Mouse (Mus musculus) urinary bladder, adult 2 months (tissue): ENCODE results near the gene Prickle3. TPM values are rescaled to one million over a fixed set of nuclear protein-coding genes. Genes with fewer than 3 reads are reported as not detected.
"Not testable (repeated sequence)": the region's sequence is repeated elsewhere in the genome, so short reads cannot be mapped to it uniquely, and the experiment has no call there.

Source experiments
- DNase-seq: peaks from one replicate; pipeline ENCODE4 v3.0.0; 2022; ENCODE audit warnings: low spot score
- polyA plus RNA-seq: library from polyadenylated mRNA; depleted of rRNA; stranded (reverse); fragments of >200 nt; gene quantifications from 2 replicates; pipeline ENCODE4 v1.2.3, GENCODE M21; 2012

The Prickle3 gene
- polyA plus RNA-seq, 1 experiment, result 12.1 TPM

- DNase-seq, result peak; percentile 47
Observed at GRCm38 (mm10) chrX:7670921-7671623, 14.0 kb downstream of the Prickle3 start, which contains the start of gene Plp2. Gene Plp2, minus strand, starts transcription at chrX:7671390.

GRCm38 (mm10) chrX:7672739-7673138 is 15.7 kb downstream of the Prickle3 start:
- no peak for DNase-seq

GRCm38 (mm10) chrX:7673578-7674281 is 16.7 kb downstream of the Prickle3 start:
- DNase-seq, result no peak

GRCm38 (mm10) chrX:7674284-7675000 is 17.4 kb downstream of the Prickle3 start:
- no peak for DNase-seq

GRCm38 (mm10) chrX:7675001-7675380 is 17.9 kb downstream of the Prickle3 start:
- DNase-seq, result no peak

- DNase-seq, result no peak
Observed at GRCm38 (mm10) chrX:7678986-7679385, 21.9 kb downstream of the Prickle3 start.

GRCm38 (mm10) chrX:7679405-7680056 is 22.5 kb downstream of the Prickle3 start:
- DNase-seq, result peak; percentile 71

GRCm38 (mm10) chrX:7680057-7680412 is 23.0 kb downstream of the Prickle3 start:
- DNase-seq, result no peak

GRCm38 (mm10) chrX:7680864-7681263 is 23.8 kb downstream of the Prickle3 start, which contains the start of gene Magix:
Gene Magix, minus strand, starts transcription at chrX:7681251.
- DNase-seq, result no peak

GRCm38 (mm10) chrX:7688321-7688720 is 31.3 kb downstream of the Prickle3 start:
- DNase-seq, result no peak

GRCm38 (mm10) chrX:7690486-7690885 is 33.4 kb downstream of the Prickle3 start:
- no peak for DNase-seq

GRCm38 (mm10) chrX:7692862-7693261 is 35.8 kb downstream of the Prickle3 start:
- no peak for DNase-seq

GRCm38 (mm10) chrX:7696520-7696919 is 39.5 kb downstream of the Prickle3 start:
- no peak for DNase-seq

GRCm38 (mm10) chrX:7696954-7697381 is 39.9 kb downstream of the Prickle3 start, which contains the start of gene Gpkow:
Gene Gpkow, plus strand, starts transcription at chrX:7697131.
- DNase-seq, result peak; percentile 40

GRCm38 (mm10) chrX:7713764-7714134 is 56.7 kb downstream of the Prickle3 start:
- not testable (repeated sequence) for DNase-seq

- peak; percentile 67 for DNase-seq
Observed at GRCm38 (mm10) chrX:7714135-7714899, 57.3 kb downstream of the Prickle3 start, which contains the start of gene Wdr45. Gene Wdr45, plus strand, starts transcription at chrX:7714333.

- DNase-seq, result not testable (repeated sequence)
Observed at GRCm38 (mm10) chrX:7716058-7716457, 59.0 kb downstream of the Prickle3 start.
